Mouse (Mus musculus) midbrain, embryonic 14.5 days (tissue): ENCODE data around the gene Chrm5. TPM values are rescaled to one million over a fixed set of nuclear protein-coding genes. Genes with fewer than 3 reads are reported as not detected.

Experiments
- polyA plus RNA-seq: library from polyadenylated mRNA; unstranded; fragments of >200 nt; fragmentation: Nextera tagmentation; extraction: Ambion mirVana; gene quantifications from 2 replicates; pipeline ENCODE4 v1.2.1, GENCODE M21; 2014

The Chrm5 gene
- polyA plus RNA-seq, 1 experiment from 2014 or later = 0.30 TPM

Other genes with a start within 250 kb of the Chrm5 start
- gene Lpcat4, start 241.3 kb downstream of the Chrm5 start, polyA plus RNA-seq = 13.9 and 18.7 TPM in 2 replicates
- gene Nutm1, start 221.5 kb downstream of the Chrm5 start, polyA plus RNA-seq = 0.05 TPM in 1 of 2 replicates, not detected in the other
- 136 and 182 TPM in 2 replicates for gene Nop10, start 218.8 kb downstream of the Chrm5 start, polyA plus RNA-seq
- 18.6 and 25.9 TPM in 2 replicates for gene Slc12a6, start 214.9 kb downstream of the Chrm5 start, polyA plus RNA-seq
- gene Gm21985, start 214.5 kb downstream of the Chrm5 start, polyA plus RNA-seq = not detected in 2 replicates
- 147 and 187 TPM in 2 replicates for gene Emc4, start 112.7 kb downstream of the Chrm5 start, polyA plus RNA-seq
- gene Katnbl1, start 101.6 kb downstream of the Chrm5 start, polyA plus RNA-seq = 33.3 and 39.0 TPM in 2 replicates
- gene Emc7, start 25.8 kb downstream of the Chrm5 start, polyA plus RNA-seq = 18.3 and 19.1 TPM in 2 replicates
- 3.2 and 4.5 TPM in 2 replicates for gene Aven, start 12.2 kb upstream of the Chrm5 start, polyA plus RNA-seq